Mouse (Mus musculus) forelimb bud, embryonic 11.5 days (tissue): ENCODE results near the gene Tprn.
A peak's percentile ranks its signal among the peaks of the same experiment; 100 is the strongest.

ENCODE experiments used
- DNase-seq: peaks from one replicate; pipeline ENCODE4 v3.0.0-alpha.2; 2012; ENCODE audit warnings: low read depth, low spot score

The Tprn gene

DNA sequence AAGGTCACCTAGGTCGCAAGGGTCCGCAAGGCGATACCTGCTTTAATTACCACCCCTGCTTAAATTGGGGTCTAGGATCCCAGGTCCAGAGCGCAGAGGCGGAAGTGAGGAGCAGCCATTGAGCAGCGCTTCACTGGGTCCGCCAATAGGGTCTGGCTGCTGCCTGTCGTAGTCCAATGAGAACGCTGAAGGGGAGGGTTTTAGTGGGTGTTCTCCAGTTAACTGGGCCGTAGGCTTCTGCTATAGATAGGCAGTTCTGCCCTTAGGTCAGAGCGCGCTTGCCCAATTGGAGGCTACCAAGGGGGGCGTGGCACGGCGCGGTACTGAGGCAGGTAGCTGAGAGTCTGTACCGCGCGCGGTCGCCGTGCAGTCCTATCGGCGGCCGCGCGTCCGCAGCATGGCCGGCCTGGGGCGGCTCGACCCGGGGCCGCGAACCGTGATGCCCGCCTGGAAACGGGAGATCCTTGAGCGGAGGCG lies at the start of gene Tprn:
Gene Tprn (plus strand): TSS at position 328 of the 477 bp plus-strand sequence.
- DNase-seq: peak; percentile 96

DNA sequence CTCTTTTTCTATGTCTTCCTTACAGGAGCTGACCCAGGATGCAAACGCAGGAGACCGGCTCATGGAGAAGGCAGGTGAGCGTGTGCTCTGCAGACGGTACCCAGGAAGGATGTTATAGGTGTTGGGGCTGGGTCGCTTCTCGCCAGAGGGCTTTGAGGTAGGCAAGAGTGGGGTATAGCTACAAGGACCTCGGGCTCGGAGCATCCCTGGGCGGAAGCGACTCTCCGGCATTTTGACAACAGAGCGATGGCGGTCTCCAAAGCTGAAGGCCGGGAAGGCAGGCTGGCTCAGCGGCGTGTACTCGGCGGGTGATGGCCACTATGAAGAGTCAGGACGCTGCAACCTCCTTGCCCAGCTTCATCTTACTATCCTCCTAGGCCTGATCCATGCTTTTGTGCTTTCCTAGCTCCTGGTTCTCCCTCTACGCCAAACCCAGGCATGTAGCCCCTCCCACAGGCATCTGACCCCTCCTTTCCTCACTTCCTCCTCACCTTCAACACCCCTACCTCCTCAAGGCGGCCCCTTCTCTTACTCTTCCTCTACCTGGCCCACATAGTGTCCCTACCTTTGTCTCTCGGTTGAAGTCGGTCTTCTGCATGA lies 49.1 kb upstream of the Tprn start:
- DNase-seq: no peak

DNA sequence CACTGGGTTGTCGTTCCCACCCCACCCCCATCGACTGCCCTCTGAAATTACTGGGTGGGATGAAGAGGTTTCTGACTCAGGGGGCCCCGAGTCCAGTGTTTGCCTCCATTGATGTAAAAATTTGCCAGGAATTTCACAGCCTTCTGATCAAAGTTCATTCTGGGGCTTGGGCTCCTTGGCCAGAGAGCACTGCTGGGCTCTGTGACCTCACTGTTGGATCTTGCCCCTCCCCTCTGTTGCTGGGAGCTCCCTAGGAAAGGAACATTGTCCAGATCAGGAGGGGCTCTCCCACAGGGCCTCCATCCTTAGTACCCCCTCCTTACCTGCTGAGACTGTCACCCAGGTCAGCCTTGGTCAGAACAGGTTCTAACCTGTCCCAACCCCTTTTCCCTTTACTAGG lies 48.0 kb upstream of the Tprn start, which contains the start of gene Stpg3:
Gene Stpg3 (minus strand): TSS at position 194 of the 400 bp plus-strand sequence.
- no peak for DNase-seq

DNA sequence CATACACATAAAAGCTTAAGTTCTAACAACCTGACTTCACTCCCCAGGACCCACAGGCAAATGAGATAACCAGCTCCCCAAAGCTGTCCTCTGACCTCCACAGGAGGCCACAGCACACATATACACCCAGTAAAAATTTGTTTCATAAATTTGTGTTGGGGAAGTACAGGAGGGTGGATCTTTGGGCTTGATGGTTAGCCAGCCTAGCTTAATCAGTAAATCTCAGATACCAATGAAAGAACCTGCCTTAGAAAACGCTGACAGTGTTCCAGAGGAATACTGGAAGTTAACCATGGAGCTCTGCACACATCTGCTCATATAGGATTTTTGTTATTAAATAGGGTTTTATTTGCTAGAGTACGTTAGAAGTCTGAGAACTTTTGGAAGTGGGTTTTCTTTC lies 44.8 kb upstream of the Tprn start:
- no peak for DNase-seq

DNA sequence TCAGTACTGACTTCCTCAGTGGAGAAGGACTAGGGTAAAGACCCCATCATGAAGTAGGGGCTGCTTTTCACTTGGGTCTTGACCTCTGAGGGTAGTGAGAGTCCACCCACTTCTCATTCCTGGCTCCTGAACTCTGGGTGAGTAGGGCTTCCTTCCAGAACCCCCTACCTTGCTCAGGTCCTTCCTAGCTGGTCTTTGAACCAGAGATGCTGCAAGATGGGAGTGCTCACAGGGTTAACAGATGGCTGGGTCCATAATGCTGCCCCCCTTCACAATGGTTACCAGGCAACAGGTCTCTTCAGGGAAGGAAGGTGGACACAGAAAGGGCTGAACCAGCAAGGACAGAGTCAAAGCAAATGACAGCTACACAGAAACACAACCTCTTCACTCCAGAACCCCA lies 44.0 kb upstream of the Tprn start, which contains the start of gene Fam166a:
Gene Fam166a (plus strand): TSS at position 301 of the 400 bp plus-strand sequence.
- DNase-seq: no peak

DNA sequence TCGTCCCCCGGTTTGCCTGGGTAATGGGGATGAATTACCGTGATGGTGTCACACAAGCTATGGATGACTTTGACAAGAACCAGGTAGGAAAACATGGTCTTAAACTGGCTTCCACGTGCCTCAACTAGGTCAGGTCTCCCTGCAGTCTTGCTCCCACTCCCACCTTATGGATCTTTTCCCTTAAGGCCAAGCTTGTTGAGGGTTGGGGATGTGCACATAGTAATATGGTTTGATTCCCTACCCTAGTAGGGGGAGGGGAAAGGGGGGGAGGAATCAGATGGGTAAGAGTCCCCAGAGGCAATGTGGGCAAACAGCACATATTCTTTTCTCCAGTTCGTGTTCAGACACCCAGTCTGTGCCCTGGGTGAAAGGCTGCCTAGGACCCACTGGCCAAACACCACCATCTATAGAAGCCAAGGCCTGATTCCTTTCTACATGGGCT lies 41.1 kb upstream of the Tprn start:
- no peak for DNase-seq

DNA sequence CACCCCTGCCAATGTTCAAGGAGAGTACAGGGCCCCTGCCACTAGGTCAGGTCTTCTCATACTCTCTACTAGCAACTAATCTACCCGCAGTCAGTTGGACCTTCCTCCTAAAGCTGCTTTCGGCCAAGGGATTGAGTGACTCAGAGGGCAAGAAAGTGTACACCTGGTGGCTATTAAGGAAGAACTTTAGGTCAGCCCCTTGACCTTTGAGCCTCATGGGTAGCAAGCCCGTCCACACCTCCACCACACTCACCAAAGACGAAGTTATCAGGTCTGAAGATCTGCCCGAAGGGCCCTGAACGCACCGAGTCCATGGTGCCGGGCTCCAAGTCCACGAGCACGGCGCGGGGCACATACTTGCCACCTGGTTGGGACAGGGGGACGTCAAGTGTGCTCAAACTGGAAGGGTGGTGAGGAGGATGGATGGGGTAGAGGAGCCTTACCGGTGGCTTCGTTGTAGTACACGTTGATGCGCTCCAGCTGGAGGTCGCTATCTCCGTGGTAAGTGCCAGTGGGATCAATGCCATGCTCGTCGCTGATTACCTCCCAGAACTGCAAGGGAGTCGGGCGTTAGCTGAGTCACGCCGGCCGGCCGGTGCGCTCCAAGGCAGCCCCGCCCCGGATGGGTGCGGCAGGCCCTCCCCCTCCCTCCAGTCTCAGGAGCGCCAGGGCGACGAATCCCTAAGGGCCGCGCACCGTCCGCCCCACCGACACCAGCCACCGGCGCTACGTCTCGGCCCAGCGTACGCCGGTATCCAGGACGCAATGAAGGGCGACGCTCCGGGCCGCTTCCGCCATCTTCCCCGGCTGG lies 38.5 kb upstream of the Tprn start:
- DNase-seq: no peak

DNA sequence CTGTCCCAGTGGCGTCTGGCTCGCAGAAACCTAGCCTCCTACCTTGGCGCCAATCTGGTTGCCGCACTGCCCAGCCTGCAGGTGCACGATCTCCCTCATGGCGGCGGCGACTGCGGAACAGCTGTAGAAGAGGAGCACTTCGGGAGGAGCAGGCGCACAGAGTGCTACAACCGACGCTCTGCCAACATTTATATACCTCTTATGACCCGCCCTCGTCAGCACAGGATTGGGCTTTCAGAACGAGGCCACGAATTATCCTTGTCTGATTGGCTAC lies 38.0 kb upstream of the Tprn start, which contains the start of gene Tubb4b:
Gene Tubb4b (minus strand): TSS at position 211 of the 274 bp plus-strand sequence.
- DNase-seq: no peak

DNA sequence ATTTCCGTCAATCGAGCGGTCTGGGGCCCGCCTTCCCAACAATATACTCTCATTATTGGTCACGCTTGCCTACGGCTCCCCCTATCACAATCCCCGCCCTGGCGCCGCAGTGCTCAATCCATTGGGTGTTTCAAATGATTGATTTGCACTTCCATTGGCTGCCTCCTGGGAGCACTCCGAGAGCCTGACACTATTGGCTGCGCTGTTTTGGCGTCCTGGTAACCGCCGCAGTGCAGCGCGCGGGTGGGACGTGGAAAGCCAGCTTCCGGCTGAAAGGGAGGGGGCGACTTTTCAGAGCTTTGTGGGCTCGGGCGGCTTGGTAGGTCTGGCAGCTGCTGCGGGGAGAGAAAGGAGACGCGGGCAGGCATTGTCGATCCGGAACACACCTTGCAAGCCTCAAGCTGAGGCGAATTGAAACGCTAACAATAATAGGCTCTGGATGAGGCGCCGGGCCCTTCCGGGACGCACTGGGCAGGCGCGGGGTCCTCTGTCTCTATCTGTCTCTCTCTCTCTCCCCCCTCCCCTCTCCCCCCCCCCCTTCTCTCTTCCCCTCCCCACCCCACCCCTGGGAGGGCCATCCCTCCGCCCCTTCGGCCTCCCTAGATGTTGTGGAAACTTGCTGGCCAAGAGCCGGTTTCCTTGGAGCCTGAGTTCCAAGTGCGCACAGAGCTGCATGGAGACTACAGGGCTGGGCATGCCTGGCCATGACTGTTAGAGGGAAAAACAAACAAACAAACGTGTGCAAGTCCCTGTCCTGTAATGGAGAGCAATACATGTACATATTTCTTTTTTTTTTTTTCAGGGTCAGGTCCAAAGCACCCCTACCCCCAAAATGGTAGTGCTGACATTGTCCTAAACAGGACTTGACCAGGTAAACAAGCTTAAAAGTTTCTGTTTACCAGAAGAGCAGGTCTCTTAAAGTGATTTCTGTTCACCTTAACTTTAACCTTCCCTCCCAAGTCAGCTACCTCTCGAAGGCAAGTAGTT lies 37.4 kb upstream of the Tprn start:
- DNase-seq: peak; percentile 99

DNA sequence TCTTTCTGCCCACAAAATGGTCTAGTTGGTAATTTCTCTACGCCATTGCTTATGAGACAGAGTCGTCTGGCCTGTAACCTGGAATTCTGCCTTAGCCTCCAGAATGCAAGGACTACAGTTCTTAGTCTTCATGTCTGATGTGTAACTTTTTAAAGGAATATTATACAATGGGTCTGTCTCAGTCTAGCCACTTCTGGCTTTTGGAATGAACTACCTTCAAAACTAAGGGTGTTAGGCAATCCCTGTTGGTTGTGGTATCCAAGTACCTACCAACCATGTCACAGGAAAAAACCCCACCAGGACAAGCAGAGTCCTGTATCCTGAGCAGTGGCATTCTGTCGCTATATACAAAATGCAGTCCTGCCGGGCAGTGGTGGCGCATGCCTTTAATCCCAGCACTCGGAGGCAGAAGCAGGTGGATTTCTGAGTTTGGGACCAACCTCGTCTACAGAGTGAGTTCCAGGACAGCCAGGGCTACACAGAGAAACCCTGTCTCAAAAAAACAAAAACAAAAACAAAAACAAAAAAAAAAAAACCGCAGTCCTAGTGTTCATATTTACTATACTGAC lies 36.5 kb upstream of the Tprn start:
- DNase-seq: no peak

DNA sequence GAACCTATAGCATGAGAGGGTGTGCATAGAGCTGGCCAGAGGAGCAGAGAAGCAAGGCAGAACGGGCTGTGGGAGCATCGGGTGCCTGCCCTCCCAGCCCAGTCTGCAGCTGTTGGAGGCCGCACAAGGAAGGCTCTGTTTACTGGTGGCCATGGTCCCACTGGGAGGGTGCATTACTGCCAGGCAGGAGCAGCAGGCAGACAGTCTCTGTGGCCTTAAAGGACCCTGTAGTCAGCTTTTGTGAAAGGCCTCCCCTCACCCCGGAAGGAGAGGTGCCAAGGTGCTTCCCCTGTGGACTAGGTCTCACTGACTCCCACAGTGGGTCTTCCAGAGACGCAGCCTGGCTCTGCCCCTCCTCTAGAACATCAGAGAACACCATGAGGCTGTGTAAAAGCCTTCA lies 35.6 kb upstream of the Tprn start:
- no peak for DNase-seq

DNA sequence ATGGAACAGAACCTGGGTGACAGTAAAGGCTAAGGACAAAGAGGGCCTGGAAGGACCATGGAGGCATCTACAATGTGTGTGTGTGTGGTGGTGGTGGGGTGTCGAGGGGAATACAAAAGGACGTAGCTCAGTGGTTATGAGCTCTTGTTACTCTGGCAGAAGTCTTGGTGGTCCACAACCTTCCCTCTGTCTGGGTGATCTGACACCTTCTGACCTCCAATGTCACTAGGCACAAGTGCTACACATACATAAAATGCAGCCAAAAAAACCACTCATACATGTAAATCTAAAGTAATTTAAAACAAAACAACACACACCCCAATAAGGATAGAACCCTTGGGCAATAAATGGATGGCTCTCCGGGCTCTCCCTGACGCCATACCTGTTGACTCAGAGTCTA lies 35.0 kb upstream of the Tprn start:
- DNase-seq: no peak

DNA sequence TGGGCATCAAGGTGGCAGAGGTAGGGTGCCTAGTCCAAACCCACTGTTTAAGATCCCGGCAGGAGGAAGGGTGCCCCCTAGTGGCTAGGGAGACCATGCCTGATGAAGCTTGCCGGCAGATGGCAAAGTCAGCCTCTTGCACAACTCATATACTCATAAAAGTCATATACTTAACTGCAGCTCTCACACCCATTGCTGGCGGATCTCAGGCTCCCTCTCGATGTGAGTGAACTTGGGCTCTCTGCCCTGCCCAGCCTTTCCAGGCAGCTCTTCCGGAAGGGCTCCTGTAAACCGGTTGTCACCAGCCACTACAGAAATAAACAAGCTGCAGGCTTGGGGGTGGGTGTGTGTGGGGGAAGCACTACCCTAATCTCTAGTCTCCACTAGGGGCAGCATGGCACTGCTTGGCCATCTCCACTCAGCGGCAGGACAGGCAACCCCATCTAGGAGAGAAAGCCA lies 34.0 kb upstream of the Tprn start:
- DNase-seq: peak; percentile 84

DNA sequence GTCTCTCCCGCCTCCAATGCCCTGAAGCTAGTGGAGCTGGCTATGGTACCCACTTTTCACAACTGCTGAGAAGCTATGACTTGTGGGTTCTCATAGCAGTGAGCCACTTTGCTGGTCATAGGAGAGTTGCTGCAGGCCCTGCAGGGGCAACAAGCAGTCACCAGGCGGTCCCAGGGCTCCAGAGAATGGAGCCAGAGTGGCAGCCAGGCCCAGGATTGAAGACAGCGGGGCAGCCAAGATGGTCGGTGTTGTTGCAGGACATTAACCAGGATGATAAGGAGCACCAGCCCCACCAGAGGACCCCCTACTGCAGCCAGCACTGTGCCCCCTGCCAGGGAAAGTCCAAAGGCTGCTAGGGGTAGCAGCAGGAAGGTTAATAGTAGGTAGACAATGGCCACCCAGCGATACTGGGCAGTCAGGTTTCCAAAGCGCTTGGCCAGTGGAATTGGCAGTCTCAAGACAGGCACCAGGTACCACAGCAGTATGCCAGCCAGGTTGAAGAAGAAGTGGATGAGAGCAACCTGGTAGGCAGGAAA lies 33.4 kb upstream of the Tprn start:
- no peak for DNase-seq

DNA sequence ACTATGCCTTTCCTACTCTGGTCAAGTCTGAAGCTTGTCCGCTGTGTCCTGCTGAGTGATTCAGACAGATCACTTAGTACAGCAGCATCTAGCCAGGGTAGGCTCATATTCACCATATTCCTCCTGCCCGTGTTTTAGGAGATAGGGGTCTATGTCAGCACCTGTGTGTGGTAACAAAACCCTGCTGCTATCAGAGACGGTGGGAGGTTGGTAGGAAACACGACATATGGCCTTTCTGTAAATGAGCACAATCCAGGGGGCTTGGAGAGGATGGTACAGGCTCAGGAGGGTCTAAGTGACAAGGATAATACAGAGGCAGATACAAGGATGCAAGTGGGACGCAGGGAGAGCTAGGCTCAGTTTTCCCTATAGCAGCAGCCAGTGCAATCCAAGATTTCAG lies 32.8 kb upstream of the Tprn start:
- no peak for DNase-seq

DNA sequence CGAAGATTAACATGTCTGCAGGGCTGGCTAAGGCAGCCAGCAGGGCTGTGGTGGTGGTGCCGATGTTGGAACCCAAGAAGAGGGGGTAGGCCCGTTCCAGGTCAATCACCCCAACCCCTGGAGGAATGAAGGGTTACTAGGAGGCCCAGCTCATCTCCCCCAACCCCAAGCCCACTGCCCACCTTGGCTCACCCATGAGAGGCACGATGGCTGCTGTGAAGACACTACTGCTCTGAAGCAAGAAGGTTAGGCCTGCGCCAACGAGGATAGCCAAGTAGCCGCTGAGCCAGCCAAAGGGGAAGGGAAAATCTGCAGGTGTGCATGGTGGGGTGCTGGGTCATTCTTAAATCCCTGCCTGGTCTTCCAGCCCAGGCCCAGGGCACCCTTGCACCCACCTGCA lies 31.8 kb upstream of the Tprn start:
- DNase-seq: no peak

DNA sequence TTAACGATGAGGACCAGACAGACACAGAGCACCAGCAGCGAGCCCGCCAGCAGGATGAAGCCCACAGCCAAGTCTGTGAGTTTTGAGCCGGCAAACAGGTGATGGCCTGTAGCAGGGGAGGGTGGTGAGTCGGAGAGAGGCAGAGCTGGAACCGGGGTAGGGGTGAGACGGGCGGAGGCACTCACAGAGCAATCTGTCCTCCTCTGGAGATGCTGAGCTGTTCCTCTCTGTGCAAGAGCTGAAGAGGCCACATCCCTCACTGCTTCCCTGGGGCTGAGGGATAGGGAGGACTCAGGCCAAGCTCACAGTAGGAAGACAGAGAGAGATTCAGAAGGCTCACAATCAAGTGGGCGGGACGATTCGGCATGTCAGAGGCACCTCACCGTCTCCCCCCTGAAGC lies 31.4 kb upstream of the Tprn start:
- DNase-seq: no peak

DNA sequence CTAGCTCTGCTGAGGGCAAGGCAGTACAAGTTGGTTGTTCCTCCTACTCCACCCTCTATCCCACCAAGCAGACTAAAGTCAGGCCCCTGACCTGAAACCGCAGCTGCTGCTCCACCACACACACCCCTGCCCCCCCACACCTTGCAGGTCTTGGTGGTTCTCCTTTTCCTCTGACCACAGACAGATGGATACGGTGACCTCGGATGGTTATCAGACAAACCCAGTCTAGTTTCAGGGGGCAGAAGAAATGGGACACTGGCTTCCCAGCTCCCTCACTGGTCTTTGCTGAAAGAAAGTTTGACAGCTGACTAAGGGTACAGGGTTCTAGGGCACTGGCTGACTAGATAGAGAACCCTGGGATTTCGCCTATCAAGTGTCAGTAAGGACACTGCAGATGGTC lies 29.0 kb upstream of the Tprn start:
- DNase-seq: no peak

DNA sequence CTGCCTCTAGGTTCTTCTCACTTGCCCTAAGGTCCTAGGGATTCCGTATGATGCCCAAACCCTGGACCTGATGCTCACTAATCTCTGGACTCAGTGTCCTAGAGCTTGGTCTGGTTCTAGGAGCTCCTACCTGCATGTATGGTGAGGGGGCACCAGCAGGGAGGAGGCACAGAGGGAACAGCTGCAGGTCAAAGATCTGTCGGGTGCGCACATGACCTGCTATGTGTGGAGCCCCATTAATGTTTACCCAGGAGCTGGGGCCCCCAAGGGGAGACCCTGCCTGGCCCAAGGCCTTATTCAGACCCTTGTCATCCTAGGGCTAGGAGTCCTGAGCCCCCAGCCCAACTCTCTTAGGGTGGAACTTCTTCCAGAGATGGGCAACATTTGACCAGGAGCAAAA lies 28.4 kb upstream of the Tprn start, which contains the start of gene Slc34a3:
Gene Slc34a3 (minus strand): TSS at position 315 of the 400 bp plus-strand sequence.
- DNase-seq: no peak

DNA sequence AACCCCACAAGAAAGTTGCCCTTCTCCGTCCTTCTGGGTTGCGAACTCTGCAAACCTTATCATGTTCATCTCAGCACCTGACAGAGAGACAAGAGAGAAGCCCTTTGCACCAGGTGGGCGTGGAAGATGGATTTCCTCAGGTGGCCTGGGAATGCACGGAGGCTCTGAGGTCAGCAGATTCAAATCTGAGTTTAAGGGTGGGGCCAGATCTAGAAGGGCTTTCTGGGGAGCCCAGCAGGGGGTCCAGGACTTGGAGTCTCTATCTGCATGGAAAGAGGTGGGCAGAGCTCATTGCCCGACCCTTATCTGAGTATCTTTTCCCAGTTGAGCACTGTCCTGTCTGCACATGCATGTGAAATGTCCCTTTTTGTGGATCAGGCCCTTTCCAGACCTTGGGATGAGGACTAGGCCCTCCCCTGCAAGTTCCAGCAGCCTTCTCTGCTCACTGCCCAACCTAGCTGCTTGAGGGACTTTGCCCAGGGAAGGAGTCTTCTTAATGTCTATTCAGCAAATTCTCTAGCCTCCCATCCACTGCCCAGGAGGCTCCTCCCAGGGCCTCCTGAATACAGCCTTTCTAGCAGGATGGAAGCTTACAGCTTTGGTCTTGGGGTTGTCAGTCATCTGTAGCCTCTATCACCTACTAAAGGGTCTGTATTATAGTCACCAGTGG lies 27.7 kb upstream of the Tprn start:
- no peak for DNase-seq

DNA sequence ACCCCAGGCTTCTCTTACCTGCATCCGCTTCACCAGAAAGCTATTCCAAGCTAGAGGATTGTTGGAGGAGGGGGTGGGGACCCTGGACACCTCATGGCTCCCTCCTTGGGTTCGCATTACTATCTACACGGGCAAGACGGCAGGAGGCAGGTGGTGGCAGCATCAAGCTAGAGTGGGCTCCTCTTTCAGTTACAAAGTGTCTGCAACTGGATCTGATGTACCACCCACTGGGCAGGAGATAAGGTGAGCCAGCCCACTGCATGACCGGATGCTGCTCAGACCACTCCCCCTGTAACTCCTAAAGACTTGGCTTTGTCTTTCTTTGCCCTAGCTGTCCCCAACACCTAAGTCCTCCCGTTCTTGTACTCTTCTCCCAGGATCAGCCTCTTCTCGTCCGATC lies 25.8 kb upstream of the Tprn start, which contains the start of gene Rnf224:
Gene Rnf224 (minus strand): TSS at position 174 of the 400 bp plus-strand sequence.
- DNase-seq: no peak
